Mouse (Mus musculus): ENCODE measurements around the gene Pias4.

Gene Pias4

DNA sequence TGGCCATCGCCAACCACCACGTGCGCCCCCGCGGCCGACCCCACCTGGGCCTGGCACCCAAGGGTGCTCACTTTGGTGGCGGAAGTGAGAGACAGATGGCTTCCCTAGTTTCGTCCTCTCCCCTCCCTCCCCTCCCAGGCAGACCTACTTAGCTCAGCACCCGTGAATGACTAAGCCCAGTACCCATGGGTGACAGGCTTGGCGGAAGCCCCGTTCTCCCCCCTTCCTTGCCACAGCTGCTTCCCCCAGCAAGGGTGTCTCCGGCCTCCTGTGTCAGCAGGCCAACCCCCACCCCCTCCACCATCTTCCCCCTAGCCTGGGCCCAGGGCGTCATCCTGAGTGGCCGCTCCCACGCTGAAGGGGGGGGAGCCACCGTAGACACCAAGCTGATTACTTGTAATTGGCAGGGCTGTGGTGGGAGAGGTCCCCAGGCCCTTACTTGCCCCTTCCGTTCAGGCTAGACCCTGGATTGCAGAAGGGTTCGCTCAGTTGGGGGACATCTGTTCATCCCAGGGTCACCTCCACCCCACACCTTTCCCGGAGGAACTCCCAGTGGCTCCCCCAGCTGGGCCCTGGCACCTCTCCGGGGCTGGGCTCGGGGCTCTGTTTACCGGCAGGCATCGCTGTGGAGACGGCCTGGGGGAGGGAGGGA is 29.5 kb downstream of the Pias4 start:
- DNase-seq (ENCODE audit: low read depth, low spot score), result no peak

DNA sequence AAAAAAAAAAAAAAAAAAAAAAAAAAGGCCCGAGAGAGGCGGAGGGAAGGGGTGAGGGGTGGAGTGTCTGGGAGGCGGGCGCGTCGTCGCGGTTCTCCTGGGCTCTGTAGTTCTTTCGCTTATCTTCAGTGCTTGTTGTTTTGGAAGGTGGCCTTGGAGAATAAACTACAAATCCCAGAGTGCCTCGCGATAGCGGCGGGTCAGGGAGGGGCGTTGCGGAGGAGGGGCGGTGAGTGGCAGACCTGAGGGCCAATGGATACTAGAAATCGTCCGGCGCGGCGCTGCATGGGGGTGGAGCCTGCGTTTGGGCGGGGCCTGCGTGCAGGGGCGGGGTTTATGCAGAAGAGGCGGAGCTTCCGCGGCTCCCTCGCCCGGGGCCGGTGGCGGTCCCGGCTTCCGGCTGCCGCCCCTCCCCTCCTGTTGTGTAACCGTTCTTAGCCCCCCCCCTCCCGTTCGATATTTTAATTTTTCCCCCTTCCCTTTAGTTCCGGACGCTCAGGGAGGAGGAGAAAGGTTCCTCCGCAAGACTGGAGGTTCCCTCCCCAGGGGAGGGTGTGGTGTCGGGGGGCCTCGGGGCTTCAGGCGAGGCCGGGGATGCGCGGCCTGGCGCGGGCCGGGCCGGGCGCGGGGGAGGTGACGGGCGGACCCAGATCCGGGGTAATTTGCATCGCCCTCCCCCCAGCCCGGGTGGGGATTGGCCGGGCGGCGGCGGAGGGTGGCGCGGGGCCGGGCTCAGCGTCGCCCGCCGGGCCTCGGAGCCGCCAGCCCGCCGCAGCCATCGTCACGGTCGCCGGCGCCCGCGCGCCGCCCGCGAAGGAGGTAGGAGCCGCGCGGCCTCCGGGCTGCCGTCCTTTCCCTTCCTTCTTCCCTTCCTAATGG is 30.2 kb downstream of the Pias4 start:
- DNase-seq (ENCODE audit: low read depth, low spot score), result peak; percentile 99

DNA sequence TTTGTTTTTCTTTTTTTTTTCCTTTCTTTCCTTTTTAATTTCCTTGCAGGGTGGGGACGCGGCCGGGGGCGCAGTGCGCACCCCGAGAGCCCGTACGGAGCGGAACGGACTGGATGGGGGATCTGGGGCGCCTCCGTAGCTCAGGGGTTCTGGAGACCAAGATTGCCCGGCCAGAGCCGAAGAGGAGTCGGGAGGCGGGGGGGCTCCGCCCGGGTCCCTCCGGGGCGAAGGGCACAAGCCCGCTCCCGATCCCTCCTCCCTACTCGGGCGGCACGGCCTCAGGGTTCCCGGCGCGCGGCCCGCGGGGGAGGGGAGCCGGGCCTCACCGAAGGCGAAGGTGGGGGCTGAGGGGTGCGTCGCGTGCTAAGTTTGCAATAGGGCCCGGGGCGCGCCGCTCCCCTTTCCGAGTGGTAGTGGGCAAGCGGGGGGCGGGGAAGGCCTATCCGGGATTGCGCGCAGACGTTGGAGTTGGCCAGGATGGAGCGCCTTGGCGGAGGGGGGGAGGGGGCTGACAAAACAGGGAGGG is 31.0 kb downstream of the Pias4 start:
- peak; percentile 40 for DNase-seq (ENCODE audit: low read depth, low spot score)

DNA sequence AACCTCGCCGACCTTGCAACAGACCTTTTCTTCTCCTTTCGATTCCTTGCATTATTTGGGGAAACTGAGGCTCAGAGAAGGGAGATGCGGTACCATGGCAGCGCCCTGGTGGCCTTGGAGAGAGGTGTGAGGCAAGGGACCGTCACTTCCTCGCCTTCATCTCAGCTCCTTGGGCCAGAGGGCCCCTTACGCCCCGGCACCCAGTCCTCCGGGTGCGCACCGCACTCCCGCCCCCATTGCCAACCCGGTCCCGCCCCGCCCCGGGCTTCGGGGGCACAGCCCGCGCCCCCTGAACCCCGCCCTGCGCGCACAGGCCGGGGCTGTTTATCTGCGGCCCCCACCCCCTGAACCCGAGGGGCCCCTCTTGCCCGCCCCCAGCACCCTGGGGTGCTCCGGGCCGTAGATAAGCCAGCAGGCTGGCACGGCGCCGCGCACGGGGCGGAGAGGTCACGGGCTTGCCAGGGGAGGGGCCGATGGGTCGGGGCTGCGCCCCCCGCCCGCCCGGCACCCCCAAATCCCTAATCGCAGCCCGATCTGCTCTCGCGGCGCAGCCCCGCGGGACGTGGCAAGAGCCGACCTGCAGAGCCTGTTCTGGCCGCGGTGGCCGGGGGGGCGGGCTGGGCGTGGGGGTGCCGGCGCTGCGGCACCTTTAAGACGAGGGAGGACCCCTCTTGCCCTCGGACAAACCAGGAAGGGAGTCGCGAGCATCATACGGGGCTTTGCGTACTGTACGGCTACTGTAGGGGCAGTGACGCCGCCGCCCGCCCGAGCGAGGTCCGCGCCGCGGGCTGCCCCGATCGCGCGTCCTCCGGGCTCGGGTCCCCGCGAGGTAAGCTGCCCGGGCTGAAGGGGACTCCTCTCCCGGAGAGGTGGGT is 31.7 kb downstream of the Pias4 start:
- DNase-seq (ENCODE audit: low read depth, low spot score), result peak; percentile 56

DNA sequence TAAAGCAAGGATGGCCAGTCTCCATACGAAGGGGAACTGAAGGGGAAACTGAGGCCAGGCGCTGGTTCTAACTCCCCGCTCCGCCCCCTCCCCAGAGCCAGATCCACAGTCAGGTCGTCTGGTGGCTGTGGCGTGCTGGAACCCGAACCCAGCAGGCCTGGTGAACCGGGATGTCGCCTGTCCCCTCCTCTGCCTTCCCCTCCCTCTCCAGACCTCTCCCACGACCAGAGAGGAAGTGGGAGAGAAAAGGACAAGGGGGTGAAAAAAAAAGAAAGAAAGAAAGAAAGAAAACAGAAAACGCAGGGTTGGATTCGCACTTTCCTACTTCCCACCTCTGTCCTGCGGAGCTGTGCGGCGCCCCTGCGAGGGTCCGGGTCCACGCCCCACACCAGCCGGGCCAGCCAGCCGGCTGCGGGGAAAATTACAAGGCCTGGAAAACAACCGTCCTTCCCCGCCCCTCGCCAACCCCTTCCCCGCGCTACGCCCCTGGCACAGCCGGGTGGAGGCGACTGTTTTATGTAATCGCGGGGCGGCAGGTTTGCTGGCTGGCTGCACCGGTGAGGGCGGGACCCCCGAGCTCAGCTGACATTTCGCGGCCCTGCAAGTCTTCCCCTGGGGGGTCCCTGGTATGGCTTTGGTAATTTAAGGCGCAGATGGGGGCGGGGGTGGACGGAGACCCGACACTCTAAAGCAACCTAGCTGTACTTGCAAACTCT is 32.6 kb downstream of the Pias4 start, which contains the start of gene Zbtb7a:
Gene Zbtb7a (plus strand): TSS at position 255 of the 716 bp plus-strand sequence.
- DNase-seq (ENCODE audit: low read depth, low spot score), result no peak

DNA sequence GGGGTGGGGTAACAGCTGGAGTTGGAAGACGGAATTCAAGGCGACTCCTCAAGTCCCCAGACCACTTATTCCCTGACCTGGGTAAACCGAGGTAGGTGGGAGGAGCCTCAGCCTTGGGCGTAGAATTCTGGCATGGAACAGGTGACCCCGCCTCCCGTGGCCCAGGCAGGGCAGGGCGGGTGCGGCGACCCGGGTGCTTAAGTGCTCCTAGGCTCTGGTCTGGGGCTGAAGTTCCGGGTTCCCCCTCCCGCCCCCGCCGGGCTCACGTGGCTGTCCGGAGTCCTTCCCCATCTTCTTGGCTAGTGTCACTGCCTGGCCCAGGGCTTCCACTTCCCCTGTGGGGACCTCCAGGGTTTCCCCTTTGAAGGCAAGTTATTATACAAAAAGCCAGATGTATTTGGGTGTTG is 33.5 kb downstream of the Pias4 start:
- DNase-seq (ENCODE audit: low read depth, low spot score), result no peak

DNA sequence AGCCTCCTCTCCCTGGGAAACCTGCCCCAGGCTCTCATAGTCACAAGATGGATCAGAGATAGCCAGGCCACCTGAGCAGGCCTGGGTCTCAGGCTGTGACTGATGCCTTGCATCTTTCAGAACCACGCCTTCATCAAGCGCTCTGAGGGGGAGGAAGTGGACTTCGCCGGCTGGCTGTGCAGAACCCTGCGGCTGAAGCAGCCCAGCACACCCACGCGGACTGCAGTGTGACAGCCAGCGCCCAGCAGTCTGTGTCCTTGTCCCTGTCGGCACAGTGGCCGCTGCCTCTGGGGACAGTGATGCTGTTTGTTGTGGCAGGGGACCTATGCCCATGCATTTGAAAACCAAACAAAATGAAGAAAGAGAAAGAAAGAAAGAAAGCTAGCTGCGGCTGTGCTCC is 44.2 kb downstream of the Pias4 start:
- no peak for DNase-seq (ENCODE audit: low read depth, low spot score)

DNA sequence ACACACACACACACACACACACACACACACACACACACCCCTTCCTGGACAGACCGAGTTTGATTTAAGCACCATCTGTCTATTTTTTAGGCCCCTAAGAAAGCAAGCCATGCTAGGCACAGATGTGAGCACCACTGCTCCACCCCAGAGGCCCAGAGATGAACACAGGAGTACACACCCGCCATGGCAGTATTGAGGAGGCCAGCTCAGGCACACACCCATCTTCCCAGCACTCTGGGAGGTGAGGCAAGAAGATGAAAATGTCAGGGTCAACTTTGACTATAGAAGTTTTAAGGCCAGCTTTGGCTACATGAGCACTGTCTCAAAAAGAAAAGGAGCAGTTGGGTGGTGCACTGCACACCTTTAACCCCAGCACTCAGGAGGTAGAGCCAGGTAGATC is 44.8 kb downstream of the Pias4 start:
- no peak for DNase-seq (ENCODE audit: low read depth, low spot score)

DNA sequence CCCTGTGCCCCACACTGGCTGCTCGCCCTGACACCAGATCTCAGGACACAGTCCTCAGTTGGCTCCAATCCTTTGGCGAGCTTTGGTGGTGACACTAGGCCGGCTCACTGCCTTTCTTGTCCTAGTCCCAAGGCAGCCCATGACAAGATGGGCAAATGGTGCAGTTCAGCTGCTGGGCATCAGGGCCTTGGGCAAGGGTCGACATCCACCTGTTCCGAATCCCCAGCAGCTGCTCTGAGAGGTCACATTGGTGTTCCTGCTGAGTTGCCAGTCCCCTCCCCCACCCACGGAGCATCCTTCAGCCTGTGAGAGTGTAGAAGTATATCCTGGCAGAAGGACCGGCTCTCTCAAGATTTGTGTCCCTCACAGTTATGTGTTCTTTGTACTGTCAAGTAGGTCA is 47.1 kb downstream of the Pias4 start:
- DNase-seq (ENCODE audit: low read depth, low spot score), result no peak

DNA sequence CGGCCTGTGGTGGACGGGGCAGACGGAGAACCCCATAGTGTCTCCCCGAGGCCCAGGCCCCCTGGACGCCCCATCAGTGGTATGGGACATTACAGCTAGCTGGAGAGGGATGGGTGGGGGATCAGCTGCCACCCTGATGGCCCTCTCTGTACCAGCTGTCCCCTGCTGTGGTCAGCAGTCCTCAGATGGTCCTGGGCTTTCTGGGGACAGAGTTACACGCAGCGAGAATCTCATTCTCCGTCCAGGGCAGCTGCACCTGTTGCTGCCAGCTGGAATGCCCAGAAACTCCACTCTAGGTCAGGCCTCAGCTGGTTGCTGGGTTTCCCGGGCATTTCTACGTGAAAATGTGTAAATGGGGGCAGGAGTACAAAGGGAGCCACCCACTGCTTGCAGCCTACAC is 48.1 kb downstream of the Pias4 start:
- DNase-seq (ENCODE audit: low read depth, low spot score), result no peak

DNA sequence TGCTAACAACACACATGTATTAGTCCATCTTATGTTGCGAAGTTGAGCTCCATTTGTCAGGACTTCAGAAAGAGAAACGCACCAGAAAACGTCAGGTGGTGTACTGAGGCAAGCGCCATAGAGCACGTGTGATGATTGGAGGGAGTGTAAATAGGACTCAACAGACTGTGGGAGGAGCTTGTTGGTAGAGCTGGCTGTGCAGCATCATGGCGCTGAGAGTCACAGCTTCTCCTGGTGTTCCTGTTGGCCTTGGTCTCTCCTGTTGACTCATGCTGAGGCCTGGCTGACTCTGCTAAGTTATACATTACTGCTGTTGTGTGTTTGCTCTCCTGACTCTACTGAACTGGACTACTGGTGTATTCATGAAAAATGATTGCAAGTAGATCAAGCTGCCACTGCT is 54.8 kb downstream of the Pias4 start:
- DNase-seq (ENCODE audit: low read depth, low spot score), result no peak

DNA sequence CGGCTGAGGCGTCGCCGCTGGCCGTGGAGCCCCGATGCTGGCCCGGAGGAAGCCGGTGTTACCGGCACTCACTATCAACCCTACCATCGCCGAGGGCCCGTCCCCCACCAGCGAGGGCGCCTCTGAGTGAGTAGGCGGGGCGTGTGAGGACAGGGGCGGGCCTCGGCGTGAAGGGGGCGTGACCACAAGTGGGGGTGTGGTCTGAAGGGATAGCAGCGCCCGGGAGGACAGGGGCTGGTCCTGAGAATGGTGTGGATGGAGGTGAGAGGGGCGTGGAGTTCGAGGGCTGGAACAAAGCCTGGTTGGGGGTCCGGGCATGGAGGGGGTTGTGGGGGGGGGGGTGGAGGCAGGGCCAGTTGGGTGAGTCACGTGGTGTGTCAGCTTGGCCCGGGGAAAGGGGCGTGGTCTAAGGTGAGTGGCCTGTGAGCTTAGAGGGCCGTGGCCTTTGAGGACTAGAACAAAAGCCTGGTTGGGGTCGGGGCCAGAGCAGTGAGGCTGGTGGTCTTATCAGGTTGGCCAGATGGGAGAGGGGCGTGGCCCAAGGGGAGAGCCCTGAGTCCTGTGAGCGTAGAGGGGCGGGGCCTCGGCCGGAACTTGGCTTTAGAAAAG is 61.5 kb downstream of the Pias4 start:
- DNase-seq (ENCODE audit: low read depth, low spot score), result peak; percentile 62

DNA sequence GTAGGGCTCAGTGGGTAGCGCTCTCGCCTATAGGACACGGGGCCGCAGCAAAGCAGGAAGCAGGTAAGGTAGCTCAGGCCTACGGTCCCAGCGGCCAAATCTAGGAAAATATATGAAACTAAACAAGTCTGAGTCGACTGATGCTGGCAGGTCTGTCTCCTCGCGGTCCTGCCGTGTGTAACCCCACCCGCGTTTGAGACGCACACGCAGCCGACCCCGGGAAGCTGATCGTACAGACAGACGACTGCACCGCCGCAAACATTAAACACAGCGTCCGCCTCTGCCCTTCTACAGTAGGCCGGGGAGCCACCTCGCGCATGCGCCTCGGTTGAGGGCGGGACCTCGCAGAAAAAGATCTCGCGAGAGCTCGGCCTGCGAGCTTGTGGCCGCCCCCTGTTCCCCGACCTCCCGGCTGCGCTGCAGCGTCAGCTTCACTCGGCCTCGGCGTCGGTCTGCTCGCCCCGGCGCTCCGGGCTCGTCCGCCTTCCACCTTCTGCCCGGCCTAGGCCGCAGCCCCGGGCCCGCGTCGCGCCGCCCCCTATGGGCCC is 62.1 kb downstream of the Pias4 start, which contains the start of gene Map2k2:
Gene Map2k2 (plus strand): TSS at position 351 of the 548 bp plus-strand sequence.
- DNase-seq (ENCODE audit: low read depth, low spot score), result peak; percentile 91
